15 mouse cellular contexts compared by ENCODE assay signal in the genomic region with DNA sequence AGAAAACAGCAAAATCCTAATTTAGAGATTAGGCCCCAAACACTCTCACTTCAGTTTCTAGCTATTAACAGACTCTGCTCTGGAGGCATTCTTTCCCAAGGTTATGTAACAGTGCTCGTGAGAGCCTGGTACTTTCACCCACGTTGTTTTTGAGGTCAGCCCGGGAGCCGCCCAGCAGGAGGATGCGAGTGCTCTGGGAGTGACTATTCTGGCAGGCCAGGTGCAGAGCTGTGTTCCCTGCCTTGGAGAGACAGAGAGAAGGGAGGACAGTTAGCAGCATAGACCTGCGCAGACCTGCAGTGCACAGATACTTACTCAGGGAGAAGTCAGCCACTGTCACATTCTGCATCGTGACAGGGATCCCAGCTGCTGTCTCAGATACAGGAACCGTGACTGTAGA. TPM values are rescaled to one million over a fixed set of nuclear protein-coding genes. Genes with fewer than 3 reads are reported as not detected.
DNase-seq lines count a peak whose midpoint lies in the region; ATAC-seq and TF ChIP-seq lines count a peak whose summit lies in the region.
"Had no signal": no experiment of that assay in that cellular context is flagged by ENCODE, and none has a peak within 500 bp of the region (broad histone marks: within the 10 kb centered on the region; RNA-seq: fewer than 3 reads in every experiment).

No protein-coding gene starts in this region.

- no peak for TF ChIP-seq CTCF in lung, postnatal 0 days (IDR thresholded peaks at IDR 0.05)

- TF ChIP-seq EP300 in lung, postnatal 0 days (IDR thresholded peaks at IDR 0.05) = no peak

- H3K4me2 ChIP-seq in lung, postnatal 0 days (replicated peaks; ENCODE audit: low read depth, low read length) = no peak overlapping the region
- H3K4me2 ChIP-seq: forebrain, embryonic 13.5 days; heart, embryonic 12.5 days; hindbrain, embryonic 15.5 days; lung, embryonic 14.5 days had no signal

- no peaks in the 10 kb centered on the region for H3K36me3 ChIP-seq in lung, postnatal 0 days (ENCODE audit: insufficient read depth, low read length)
- H3K36me3 ChIP-seq: heart, embryonic 12.5 days; hindbrain, embryonic 15.5 days had no signal

- no peak overlapping the region for H3K9ac ChIP-seq in lung, postnatal 0 days (replicated peaks; ENCODE audit: low read depth)
- H3K9ac ChIP-seq: forebrain, embryonic 13.5 days; heart, embryonic 12.5 days; hindbrain, embryonic 15.5 days; lung, embryonic 14.5 days had no signal

- H3K27me3 ChIP-seq in lung, postnatal 0 days (replicated peaks; ENCODE audit: insufficient read depth, low read length) = no peaks in the 10 kb centered on the region
- H3K27me3 ChIP-seq: forebrain, embryonic 13.5 days; heart, embryonic 12.5 days; hindbrain, embryonic 15.5 days had no signal

- no peak overlapping the region for H3K4me3 ChIP-seq in lung, postnatal 0 days (ENCODE audit: low read depth, low read length)
- H3K4me3 ChIP-seq: forebrain, embryonic 13.5 days; heart, embryonic 12.5 days; hindbrain, embryonic 15.5 days; megakaryocyte, embryonic 14.5 days had no signal

- no peaks in the 10 kb centered on the region for H3K4me1 ChIP-seq in lung, postnatal 0 days (ENCODE audit: insufficient read depth, low read depth, low read length)
- H3K4me1 ChIP-seq: megakaryocyte, embryonic 14.5 days had no signal

- DNase-seq in kidney, adult 8-10 months = peak; percentile 51 to 69
- DNase-seq in kidney, postnatal 14 days = no peak
- peak; percentile 6 for DNase-seq in lung, postnatal 36 days
- DNase-seq in lung, postnatal 0 days (ENCODE audit: low spot score) = no peak
- DNase-seq in cerebellum, adult 8-10 months = peak; percentile 28
- DNase-seq in telencephalon, adult 2 months (ENCODE audit: low read depth, low spot score) = peak; percentile 15
- DNase-seq: lung, embryonic 14.5 days; right cerebral cortex, postnatal 25 days; thymus, postnatal 25 days had no signal

- H3K27ac ChIP-seq in lung, postnatal 0 days (ENCODE audit: low read length) = no peak overlapping the region
- H3K27ac ChIP-seq: forebrain, embryonic 13.5 days; hindbrain, embryonic 15.5 days; kidney, postnatal 0 days had no signal

- ATAC-seq in lung, postnatal 0 days = no peak
- no peak for ATAC-seq in erythroblast, adult 5-6 weeks (replicated peaks; ENCODE audit: low FRiP score, poor library complexity, severe bottlenecking)
- ATAC-seq: forebrain, embryonic 13.5 days had no signal

- H3K9me3 ChIP-seq in lung, postnatal 0 days (ENCODE audit: low read length) = no peaks in the 10 kb centered on the region
- H3K9me3 ChIP-seq: forebrain, embryonic 13.5 days; heart, embryonic 12.5 days; hindbrain, embryonic 15.5 days; megakaryocyte, embryonic 14.5 days had no signal

- WGBS in lung, postnatal 0 days = 57% methylated on average over 8 of the region's 8 CpGs

RNA-seq across cellular contexts. Expression of a gene that starts 24.2 kb away (rescaled TPM):
- polyA plus RNA-seq in lung, postnatal 0 days (2015; fragmentation: Nextera tagmentation; extraction: Ambion mirVana) = 92.5 and 95.1 TPM in 2 replicates
- 9.0 and 11.1 TPM in 2 replicates for total RNA-seq in erythroblast, adult 5-6 weeks (2015; ENCODE audit: low replicate concordance)
- total RNA-seq in erythroblast, adult 5-6 weeks (2017; ENCODE audit: low replicate concordance) = 6.6 and 8.4 TPM in 2 replicates

Comparison
In these comparisons a context has a peak if more than half of its experiments do, and no peak if none do; other contexts are left out.
1. DNase-seq: peak in kidney, adult 8-10 months (2 of 2), lung, postnatal 36 days (single experiment), cerebellum, adult 8-10 months (single experiment) and telencephalon, adult 2 months (single experiment); none in kidney, postnatal 14 days (single experiment) and lung, postnatal 0 days (single experiment).